Mouse (Mus musculus): Measurements from ENCODE around the gene Mttp.

Mttp gene

DNA sequence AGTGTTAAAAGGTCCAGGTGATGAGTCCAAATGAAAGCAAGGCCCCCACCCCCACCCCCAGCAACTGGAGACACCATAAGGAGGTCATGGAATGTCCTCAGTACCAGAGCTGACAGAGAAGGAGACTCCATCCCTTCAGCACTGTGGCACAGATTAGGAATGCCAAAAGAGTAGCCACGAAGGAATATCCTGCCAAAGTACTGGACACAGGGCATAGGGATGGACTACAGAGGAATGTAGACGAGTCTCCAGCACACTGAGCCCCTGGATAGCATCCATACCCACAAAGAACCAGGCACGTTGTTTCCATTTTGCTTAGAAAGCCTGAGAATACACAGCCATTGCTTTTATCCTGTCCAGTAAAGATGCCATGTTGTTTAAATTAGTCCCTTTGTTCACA lies 93.3 kb downstream of the Mttp start:
- no peak for DNase-seq (ENCODE audit: low spot score)

DNA sequence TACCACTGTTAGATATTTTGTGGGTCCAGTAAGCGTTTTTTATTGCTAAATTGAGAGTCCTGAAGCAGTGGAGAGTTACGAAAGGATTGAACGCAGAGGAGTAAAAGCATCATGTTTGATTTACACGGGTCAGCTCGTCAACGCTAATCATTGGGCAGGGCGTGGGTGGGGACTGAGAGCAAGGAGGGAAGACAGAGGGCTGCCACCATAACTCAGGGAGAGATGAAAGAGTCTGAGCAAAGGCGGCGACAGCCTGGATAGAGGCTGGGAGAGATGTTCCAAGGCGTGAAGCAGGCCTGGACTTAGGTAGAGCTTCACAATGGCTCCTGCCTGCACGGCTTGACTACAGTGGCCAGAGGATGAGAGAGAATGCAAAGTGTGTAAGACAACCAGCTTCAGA lies 94.0 kb downstream of the Mttp start:
- DNase-seq (ENCODE audit: low spot score), result no peak

DNA sequence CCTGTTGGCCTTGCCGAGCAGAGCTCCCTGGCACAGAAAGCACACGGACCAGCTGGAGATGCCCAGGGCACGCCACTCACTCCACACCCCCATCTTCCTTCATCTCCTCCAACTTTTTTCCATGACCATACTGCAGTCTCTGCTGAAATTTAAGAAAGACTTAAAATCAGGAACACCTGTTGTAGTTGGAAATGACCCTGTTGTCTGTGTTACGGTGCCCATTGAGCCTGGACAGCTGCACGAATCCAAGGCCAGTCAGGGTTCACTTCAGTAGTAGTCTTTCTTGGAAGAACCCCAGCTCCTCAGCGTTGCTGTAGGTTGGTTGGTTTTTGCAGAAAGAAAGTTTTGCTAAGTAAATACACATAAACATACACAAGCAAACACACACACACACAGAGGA lies 95.2 kb downstream of the Mttp start:
- DNase-seq (ENCODE audit: low spot score), result no peak

DNA sequence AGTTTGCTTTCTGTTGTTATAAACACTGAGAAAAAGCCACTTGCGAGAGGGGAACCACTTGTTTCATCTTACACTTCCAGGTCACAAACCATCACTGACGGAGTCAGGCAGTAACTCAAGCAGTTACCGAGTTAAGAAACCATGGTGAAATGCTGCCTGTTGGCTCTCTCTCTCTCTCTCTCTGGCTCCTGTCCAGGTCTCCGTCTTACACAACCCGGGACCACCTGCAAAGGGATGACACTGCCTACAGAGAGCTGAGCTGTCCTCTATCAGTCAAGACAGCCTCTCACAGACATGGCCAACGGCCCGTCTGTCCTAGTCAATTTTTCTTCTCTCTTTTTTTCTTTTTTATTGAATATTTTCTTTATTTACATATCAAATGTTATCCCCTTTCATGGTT lies 101.5 kb downstream of the Mttp start:
- no peak for DNase-seq (ENCODE audit: low spot score)

DNA sequence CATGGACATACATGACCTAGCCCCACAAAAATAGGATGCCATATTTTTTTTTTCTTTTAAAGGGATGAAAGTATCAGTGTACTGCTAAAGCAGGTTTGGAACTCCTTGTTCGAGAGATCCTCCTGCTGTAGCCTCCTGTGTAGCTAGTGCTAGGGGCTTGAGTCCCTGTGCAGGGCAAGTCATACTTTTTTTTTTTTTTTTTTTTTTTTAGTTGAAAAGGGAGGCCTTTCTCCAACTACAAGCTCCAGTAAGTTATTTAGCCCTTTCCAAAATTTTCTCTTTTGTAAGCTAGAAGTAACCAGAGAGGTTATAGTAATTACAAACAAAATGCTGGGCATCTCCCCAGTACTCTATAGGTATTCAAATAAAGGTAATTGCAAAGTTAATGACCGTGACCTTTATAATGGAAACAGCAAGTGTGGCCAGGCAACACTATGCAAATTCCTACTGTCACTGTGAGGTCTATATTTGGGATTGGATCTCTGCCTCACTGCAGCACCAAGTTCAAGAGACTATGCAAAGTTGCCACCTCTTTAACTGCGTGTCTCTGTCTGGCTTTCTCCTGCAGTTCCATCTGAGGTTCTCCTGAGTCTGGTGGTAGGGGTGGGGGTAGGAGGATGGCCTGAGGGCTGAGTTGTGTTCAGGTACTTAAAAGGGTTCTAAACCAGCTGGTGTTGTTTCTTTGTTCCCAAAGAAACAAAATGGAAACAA lies 103.0 kb downstream of the Mttp start:
- no peak for DNase-seq (ENCODE audit: low spot score)

DNA sequence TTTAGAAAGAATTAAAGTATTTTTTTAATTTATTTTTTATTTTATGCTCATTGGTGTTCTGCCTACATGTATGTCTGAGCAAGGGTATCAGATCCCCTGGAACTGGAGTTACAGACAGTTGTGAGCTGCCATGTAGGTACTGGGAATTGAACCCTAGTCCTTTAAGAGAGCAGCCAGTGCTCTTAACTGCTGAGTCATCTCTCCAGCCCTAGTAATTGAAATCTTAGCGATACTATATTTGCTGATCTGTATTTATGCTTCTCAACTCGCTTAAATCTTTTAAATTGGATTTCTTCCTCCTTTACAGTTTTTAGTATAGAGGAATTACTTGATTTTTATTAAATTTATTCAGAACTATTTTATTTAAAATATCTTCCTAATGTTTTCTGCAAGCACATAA lies 103.8 kb downstream of the Mttp start:
- DNase-seq (ENCODE audit: low spot score), result no peak
